Mouse (Mus musculus): Measurements from ENCODE around the gene Rpf2. TPM values are rescaled to one million over a fixed set of nuclear protein-coding genes. Genes with fewer than 3 reads are reported as not detected.
A peak's percentile ranks its signal among the peaks of the same experiment; 100 is the strongest.

Rpf2 gene
- total RNA-seq (2021): 10 to 100 TPM; 24.5 to 26.3 TPM
- long read RNA-seq, experiment 1, transcript Rpf2-206 (10 exons, 1,296 nt): major isoform, 15 of 20 reads
- long read RNA-seq, experiment 1, partial matches to known transcripts: 0 of 20 reads
- long read RNA-seq, experiment 1, other reads (novel, unspliced or antisense): 3 of 20 reads
- long read RNA-seq, experiment 2, transcript Rpf2-206 (10 exons, 1,296 nt): major isoform, 9 of 18 reads
- long read RNA-seq, experiment 2, partial matches to known transcripts: 0 of 18 reads
- long read RNA-seq, experiment 2, other reads (novel, unspliced or antisense): 8 of 18 reads

GRCm38 (mm10) chr10:40246374-40247165, at the start of gene Rpf2:
Gene Rpf2, minus strand, starts transcription at chr10:40247036.
- peak; percentile 77 to 86 for DNase-seq (ENCODE audit: low spot score in 2 of 2)

DNA sequence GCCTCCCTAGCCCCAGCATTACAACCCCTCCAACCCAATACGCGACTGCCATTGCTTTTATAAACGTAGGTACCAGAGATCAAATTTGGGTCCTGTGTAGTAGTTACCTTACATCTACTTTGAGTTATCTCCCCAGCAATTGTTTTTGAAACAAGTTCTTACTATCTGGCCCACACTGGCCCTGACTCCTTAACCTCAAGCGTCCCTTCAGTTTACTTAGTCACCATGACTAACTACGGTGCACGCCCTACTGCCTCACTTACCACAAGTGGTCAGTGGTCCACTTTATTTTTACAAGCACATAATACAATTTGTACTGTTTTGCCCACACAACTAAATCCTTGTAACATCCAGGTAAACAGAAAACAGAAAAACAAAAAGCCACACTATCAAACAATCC, 45.8 kb upstream of the Rpf2 start:
- no peak for DNase-seq (ENCODE audit: low spot score in 2 of 2)

DNA sequence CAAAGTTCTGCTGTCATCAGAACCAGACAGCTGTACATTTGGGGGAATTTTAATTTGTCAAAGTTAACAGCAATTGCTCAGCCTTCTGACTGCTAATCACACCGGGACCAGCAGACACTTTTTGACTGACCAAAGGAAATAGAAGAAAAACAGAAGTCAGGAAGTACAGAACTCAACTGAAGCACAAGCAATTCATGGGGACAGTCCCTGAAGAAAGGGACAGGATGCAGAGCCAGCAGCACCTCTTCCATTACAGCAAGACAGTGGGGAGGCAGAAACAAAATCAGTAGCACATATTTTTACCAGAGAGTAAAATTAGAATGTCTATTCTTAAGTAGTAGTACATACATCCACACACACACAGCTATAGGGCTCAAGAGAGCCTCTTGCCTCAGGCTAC, 39.9 kb upstream of the Rpf2 start:
- DNase-seq (ENCODE audit: low spot score in 2 of 2): no peak

DNA sequence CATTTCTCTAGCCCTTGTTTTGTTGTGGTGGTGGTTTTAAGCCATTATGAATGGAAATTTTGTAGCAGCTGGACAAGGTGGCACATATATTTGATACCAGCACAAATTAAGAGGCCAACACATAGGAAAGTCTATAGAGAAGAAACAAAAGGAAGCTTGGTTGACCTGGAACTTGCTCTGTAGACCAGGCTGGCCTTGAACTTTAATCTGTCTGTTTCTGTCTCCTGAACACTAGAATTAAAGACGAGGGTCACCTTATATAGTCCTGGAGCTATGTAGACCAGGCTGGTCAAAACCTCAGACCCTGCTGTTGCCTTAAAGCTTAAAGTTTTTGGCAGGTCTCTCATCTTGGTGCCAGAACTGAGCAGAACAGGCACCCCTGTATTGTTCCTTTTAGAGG, 38.7 kb upstream of the Rpf2 start:
- DNase-seq (ENCODE audit: low spot score in 2 of 2): no peak

GRCm38 (mm10) chr10:40284997-40285396, 38.2 kb upstream of the Rpf2 start:
- no peak for DNase-seq (ENCODE audit: low spot score in 2 of 2)

GRCm38 (mm10) chr10:40284179-40284831, 37.5 kb upstream of the Rpf2 start:
- peak; percentile 31 to 34 for DNase-seq (ENCODE audit: low spot score in 2 of 2)

- DNase-seq (ENCODE audit: low spot score in 2 of 2): no peak
Measured at GRCm38 (mm10) chr10:40283636-40284035, 36.8 kb upstream of the Rpf2 start.

GRCm38 (mm10) chr10:40281565-40281964, 34.7 kb upstream of the Rpf2 start:
- DNase-seq (ENCODE audit: low spot score in 2 of 2): no peak

DNA sequence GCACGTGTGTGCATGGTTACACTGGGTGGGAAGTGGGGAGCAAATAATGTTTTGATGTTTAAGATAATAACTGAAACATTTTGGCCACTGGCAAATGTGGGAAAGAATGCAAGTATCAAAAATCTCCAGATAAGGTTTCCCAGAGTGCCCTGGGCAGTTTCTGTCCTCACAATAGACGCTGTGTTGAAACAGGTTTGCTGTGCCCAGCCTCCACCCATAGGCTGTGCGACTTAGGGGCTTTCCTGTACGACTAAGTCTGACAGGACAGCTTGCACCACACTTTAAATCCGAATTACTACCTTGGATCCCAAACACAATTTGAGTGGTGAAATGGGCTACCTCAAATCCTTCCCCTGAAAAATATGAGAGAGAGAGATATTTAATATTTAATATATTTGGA, 31.5 kb upstream of the Rpf2 start:
- no peak for DNase-seq (ENCODE audit: low spot score in 2 of 2)

- no peak for DNase-seq (ENCODE audit: low spot score in 2 of 2)
Measured at GRCm38 (mm10) chr10:40275991-40276390, 29.2 kb upstream of the Rpf2 start.

GRCm38 (mm10) chr10:40273938-40274337, 27.1 kb upstream of the Rpf2 start:
- DNase-seq (ENCODE audit: low spot score in 2 of 2): no peak

- DNase-seq (ENCODE audit: low spot score in 2 of 2): no peak
Measured at GRCm38 (mm10) chr10:40271216-40271615, 24.4 kb upstream of the Rpf2 start.

DNA sequence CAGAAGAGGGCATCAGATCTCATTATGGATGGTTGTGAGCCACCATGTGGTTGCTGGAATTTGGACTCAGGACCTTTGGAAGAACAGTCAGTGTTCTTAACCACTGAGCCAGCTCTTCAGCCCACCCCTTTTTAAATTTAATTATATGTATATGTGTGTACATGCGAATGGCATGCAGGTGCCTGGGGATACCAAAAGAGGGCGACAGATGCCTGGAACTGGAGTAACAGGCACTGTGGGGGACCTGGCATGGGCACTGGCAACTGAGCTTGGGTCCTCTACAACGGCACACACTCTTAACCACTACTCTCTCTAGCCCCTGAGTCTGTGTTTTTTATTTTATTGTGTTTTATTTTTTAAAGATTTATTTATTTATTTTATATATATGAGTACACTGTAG, 18.1 kb upstream of the Rpf2 start:
- no peak for DNase-seq (ENCODE audit: low spot score in 2 of 2)

DNA sequence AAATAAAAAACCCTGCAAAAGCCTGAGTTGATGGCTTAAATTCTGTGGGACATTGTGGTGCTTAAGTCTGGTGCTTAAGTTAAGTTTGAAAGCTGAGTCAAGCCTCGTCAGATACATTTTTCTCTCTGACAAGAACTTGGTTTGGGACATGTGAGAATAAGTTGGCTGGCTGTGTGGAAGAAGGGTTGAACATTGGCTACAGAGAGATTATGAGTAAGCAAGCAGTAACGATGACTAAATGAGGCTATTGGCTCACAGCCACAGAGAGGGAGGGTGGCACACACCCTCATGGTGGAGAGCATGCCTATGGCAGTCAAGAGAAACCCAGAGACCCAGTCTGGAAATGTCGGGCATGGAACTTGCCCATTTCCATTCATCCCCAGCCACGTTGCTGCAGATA, 16.9 kb upstream of the Rpf2 start:
- no peak for DNase-seq (ENCODE audit: low spot score in 2 of 2)

- no peak for DNase-seq (ENCODE audit: low spot score in 2 of 2)
Measured at GRCm38 (mm10) chr10:40262200-40262599, 15.4 kb upstream of the Rpf2 start.

GRCm38 (mm10) chr10:40260305-40260704, 13.5 kb upstream of the Rpf2 start:
- no peak for DNase-seq (ENCODE audit: low spot score in 2 of 2)

DNA sequence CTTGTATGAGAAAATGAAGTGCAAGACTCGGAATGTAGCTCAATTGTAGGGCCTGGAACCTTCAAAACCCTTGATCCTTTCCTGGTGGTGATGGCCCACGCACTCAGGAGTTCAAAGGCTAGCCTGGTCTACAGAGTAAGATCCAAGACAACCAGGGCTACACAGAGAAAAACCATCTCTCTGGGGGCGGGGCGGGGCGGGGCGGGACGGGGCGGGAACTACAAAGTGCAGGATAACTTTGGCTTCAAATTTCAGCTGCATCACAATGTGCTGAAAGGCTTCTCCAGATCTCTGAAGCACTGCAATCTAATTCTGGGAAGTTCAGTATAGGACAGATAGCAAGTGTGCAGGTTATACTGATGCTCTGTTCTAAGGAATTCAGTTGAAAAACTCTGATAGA, 12.7 kb upstream of the Rpf2 start:
- DNase-seq (ENCODE audit: low spot score in 2 of 2): no peak

DNA sequence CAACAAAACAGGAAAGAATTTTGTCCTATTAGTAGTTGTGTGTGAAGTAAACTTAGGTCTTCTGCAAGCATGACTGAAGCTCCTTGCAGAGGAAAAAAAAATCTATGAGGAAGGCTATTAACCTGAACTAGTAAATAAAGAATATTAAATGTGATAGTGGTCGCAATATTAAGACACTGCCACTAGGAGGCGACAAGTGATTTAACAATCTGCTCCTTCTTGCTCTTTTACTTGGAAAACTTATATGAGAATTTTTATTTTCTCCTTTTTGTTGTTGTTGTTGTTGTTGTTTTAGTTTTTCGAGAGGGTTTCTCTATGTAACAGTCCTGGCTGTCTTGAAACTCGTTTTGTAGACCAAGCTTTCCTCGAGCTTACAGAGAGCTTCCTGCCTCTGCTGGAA, 12.1 kb upstream of the Rpf2 start:
- DNase-seq (ENCODE audit: low spot score in 2 of 2): peak in 1 of 2 experiments; percentile 67

DNA sequence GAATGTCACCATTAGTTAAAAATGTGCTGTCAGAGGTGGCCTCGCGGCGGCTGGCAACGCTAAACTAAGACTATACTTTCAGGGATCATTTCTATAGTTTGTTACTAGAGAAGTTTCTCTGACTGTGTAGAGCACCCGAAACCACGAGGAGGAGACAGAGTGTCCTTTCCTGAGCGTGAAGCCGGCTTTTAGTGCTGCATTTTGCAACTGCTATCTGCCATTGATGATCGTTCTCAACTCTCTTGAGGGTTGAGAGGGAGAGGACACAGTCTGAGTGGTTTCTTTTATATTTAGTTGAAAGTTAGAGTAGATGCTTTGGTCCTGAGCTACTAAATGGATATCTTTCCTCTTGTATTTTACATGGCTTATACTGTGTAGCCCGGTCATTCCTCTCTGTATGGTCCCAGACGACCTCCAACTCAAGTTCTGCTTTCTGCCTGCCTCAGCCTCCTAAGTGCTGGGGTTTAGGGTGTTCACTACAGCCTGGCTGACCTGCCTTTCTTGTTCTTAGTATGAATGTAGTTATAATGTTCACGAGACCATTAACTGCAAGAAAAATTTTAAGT, 11.6 kb upstream of the Rpf2 start:
- DNase-seq (ENCODE audit: low spot score in 2 of 2): peak; percentile 32 to 68

DNA sequence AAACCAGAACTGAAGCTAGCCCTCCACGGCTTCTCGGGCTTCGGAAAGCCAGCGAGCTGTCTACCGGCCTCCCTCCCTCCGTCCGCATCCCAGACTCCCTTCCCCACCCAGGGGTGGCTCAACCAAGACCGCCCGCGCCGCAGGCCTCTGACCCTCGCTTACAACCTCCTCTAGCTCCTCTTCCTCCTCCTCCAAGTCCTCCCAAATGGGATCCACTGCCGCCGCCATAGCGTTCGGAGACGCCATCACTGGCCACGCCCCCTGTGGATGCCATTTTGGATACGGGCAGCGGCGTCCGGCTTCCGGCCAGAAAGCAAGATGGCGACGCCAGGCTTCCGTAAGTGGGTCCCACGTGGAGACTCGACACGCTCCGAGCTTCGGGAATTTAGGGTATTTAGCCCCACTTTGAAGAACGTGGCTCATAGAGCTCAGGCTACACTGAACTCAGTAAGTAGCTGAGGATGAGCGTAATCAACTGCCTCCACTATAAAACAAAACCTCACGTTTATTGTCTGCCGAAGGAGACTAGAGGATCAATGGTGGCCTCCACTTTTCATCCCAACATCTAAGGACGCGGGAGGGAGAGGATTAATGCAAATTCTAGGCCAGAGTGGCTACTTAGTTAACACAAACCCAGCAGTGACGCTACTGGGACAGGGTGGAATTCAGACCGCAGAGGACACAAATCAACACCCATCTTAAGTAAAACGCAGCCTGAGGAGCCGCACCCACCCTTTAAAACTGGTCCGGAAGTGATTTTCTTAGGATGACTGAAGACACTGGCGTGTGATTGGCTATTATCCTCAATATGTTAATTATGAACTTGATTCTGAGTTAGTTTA, 10.8 kb upstream of the Rpf2 start, which contains the start of gene Gtf3c6:
Gtf3c6 (minus strand) TSS at position 695 of the 842 bp plus-strand sequence.
- peak; percentile 96 for DNase-seq (ENCODE audit: low spot score in 2 of 2)

GRCm38 (mm10) chr10:40256716-40257115, 9.9 kb upstream of the Rpf2 start:
- DNase-seq (ENCODE audit: low spot score in 2 of 2): peak; percentile 21 to 50
